Mouse (Mus musculus) stomach, embryonic 15.5 days (tissue): Measurements from ENCODE around the gene Dbr1. TPM values are rescaled to one million over a fixed set of nuclear protein-coding genes. Genes with fewer than 3 reads are reported as not detected.
"Not testable (repeated sequence)": the region's sequence is repeated elsewhere in the genome, so short reads cannot be mapped to it uniquely, and the experiment has no call there.

Experiments used
- ATAC-seq: fragments of 200-750 bp; cut with Nextera tagmentation; 2 replicates; pipeline ENCODE4 v1.8.0; 2017; ENCODE audit warnings: low read depth, moderate number of reproducible peaks, moderate TSS enrichment; ENCODE audit not compliant: insufficient read depth, low FRiP score
- H3K27ac ChIP-seq: fragments of 300-500 bp; sonication (generic); 2 replicates; pipeline ENCODE4 v1.5.1; 2015; ENCODE audit warnings: mild to moderate bottlenecking, inconsistent platforms
- H3K27me3 ChIP-seq: fragments of 300-500 bp; sonication (generic); replicated peaks from 2 replicates; pipeline ENCODE4 v1.6.1; 2015; ENCODE audit warnings: inconsistent platforms
- H3K36me3 ChIP-seq: fragments of 300-500 bp; sonication (generic); 2 replicates; pipeline ENCODE4 v1.6.1; 2015; ENCODE audit warnings: inconsistent platforms
- H3K4me1 ChIP-seq: fragments of 300-500 bp; sonication (generic); 2 replicates; pipeline ENCODE4 v1.6.1; 2015; ENCODE audit warnings: inconsistent platforms
- H3K4me2 ChIP-seq: fragments of 300-500 bp; sonication (generic); 2 replicates; pipeline ENCODE4 v1.6.1; 2015; ENCODE audit warnings: mild to moderate bottlenecking, inconsistent platforms
- H3K4me3 ChIP-seq: fragments of 300-500 bp; sonication (generic); replicated peaks from 2 replicates; pipeline ENCODE4 v1.5.1; 2015; ENCODE audit warnings: inconsistent platforms
- H3K9ac ChIP-seq: fragments of 300-500 bp; sonication (generic); 2 replicates; pipeline ENCODE4 v1.6.1; 2015; ENCODE audit warnings: inconsistent platforms
- H3K9me3 ChIP-seq: fragments of 300-500 bp; sonication (generic); 2 replicates; pipeline ENCODE4 v1.6.1; 2016; ENCODE audit warnings: inconsistent platforms
- WGBS: fragments of 180-500 bp; shearing (Covaris S2); methylation state at CpG from one replicate; pipeline ENCODE4 v1.1.7; 2015; 5-methylcytosine and 5-hydroxymethylcytosine counted together
- polyA plus RNA-seq: library from polyadenylated mRNA; unstranded; fragments of >200 nt; fragmentation: Nextera tagmentation; extraction: Ambion mirVana; gene quantifications from 2 replicates; pipeline ENCODE4 v1.2.1, GENCODE M21; 2015

The Dbr1 gene
- polyA plus RNA-seq, 1 experiment from 2014 or later, result 26.1 TPM

GRCm38 (mm10) chr9:99568023-99568346 lies 7.6 kb upstream of the Dbr1 start:
- peaks cover 10% of the 10 kb centered on the region; the same call in 1 of the 2 replicates for H3K4me1 ChIP-seq
- WGBS, result 2% methylated on average over 15 of the region's 15 CpGs
- H3K9me3 ChIP-seq, result no peaks in the 10 kb centered on the region
- H3K4me3 ChIP-seq, result peak overlapping the region; percentile 86
- H3K9ac ChIP-seq, result peak overlapping the region; percentile 93
- no peaks in the 10 kb centered on the region for H3K27me3 ChIP-seq
- H3K27ac ChIP-seq, result peak overlapping the region; percentile 97
- no peaks in the 10 kb centered on the region for H3K36me3 ChIP-seq
- no peak for ATAC-seq
- H3K4me2 ChIP-seq, result peak overlapping the region; percentile 80

GRCm38 (mm10) chr9:99568347-99569070 lies 7.1 kb upstream of the Dbr1 start, which contains the start of gene Armc8:
Armc8 (minus strand) TSS chr9:99568899.
- Histone ChIP-seq H3K4me1 (peaks cover 10% of the 10 kb centered on the region; the same call in 1 of the 2 replicates), H3K27me3 (no peaks in the 10 kb centered on the region), H3K9me3 (no peaks in the 10 kb centered on the region), H3K4me2 (peak within 1 kb of the TSS; percentile 80), H3K9ac (peak within 1 kb of the TSS; percentile 93), H3K27ac (peak within 1 kb of the TSS; percentile 97), H3K36me3 (no peaks in the 10 kb centered on the region), H3K4me3 (peak within 1 kb of the TSS; percentile 86)
- peak; percentile 95 for ATAC-seq
- WGBS, result under 1% methylated on average over 70 of the region's 70 CpGs

- no peaks in the 10 kb centered on the region for H3K27me3 ChIP-seq
- no peaks in the 10 kb centered on the region for H3K9me3 ChIP-seq
- peak overlapping the region; percentile 80 for H3K4me2 ChIP-seq
- ATAC-seq, result no peak; the same call in 1 of the 2 replicates
- peak overlapping the region; percentile 97; the same call in 1 of the 2 replicates for H3K27ac ChIP-seq
- 0 out of 2 replicates have a peak overlapping the region, but pooled peaks have one; percentile 10 for H3K9ac ChIP-seq
- H3K4me1 ChIP-seq, result peaks cover 10% of the 10 kb centered on the region; the same call in 1 of the 2 replicates
- WGBS, result under 1% methylated on average over 9 of the region's 9 CpGs
- H3K4me3 ChIP-seq, result peak overlapping the region; percentile 86
- no peaks in the 10 kb centered on the region for H3K36me3 ChIP-seq
Observed at GRCm38 (mm10) chr9:99569071-99569397, 6.6 kb upstream of the Dbr1 start.

GRCm38 (mm10) chr9:99580655-99581054 lies 5.1 kb downstream of the Dbr1 start:
- 0 out of 2 replicates have a peak, but pooled peaks have one; percentile 51 for ATAC-seq
- Histone ChIP-seq H3K4me1 (0 out of 2 replicates have a peak, but pooled peaks cover 3% of the 10 kb centered on the region), H3K4me2 (no peak overlapping the region), H3K27ac (no peak overlapping the region), H3K4me3 (no peak overlapping the region), H3K9ac (no peak overlapping the region), H3K27me3 (no peaks in the 10 kb centered on the region), H3K9me3 (no peaks in the 10 kb centered on the region), H3K36me3 (peaks cover 4% of the 10 kb centered on the region; the same call in 1 of the 2 replicates)
- 33% methylated on average over 2 of the region's 2 CpGs for WGBS

GRCm38 (mm10) chr9:99587505-99588202 lies 12.1 kb downstream of the Dbr1 start:
- no peak overlapping the region for H3K27ac ChIP-seq
- H3K9ac ChIP-seq, result no peak overlapping the region
- no peaks in the 10 kb centered on the region for H3K9me3 ChIP-seq
- 27% methylated on average over 8 of the region's 8 CpGs for WGBS
- H3K27me3 ChIP-seq, result no peaks in the 10 kb centered on the region
- no peak overlapping the region for H3K4me2 ChIP-seq
- H3K36me3 ChIP-seq, result no peaks in the 10 kb centered on the region
- H3K4me1 ChIP-seq, result no peaks in the 10 kb centered on the region
- H3K4me3 ChIP-seq, result no peak overlapping the region
- ATAC-seq, result no peak

GRCm38 (mm10) chr9:99591144-99591543 lies 15.5 kb downstream of the Dbr1 start:
- no peaks in the 10 kb centered on the region for H3K9me3 ChIP-seq
- H3K27me3 ChIP-seq, result no peaks in the 10 kb centered on the region
- H3K27ac ChIP-seq, result no peak overlapping the region
- WGBS, result 67% methylated on average over 8 of the region's 8 CpGs
- no peak for ATAC-seq
- no peak overlapping the region for H3K9ac ChIP-seq
- no peaks in the 10 kb centered on the region for H3K4me1 ChIP-seq
- no peak overlapping the region for H3K4me3 ChIP-seq
- H3K36me3 ChIP-seq, result no peaks in the 10 kb centered on the region
- no peak overlapping the region for H3K4me2 ChIP-seq

GRCm38 (mm10) chr9:99599127-99599526 lies 23.5 kb downstream of the Dbr1 start:
- not testable (repeated sequence) for H3K4me1 ChIP-seq, H3K9ac ChIP-seq, H3K4me3 ChIP-seq, H3K27me3 ChIP-seq, H3K9me3 ChIP-seq, ATAC-seq, H3K4me2 ChIP-seq, H3K36me3 ChIP-seq, H3K27ac ChIP-seq
- WGBS, result 89% methylated on average over 6 of the region's 6 CpGs

- Histone ChIP-seq H3K4me3 (no peak overlapping the region), H3K27ac (no peak overlapping the region), H3K36me3 (no peaks in the 10 kb centered on the region), H3K27me3 (no peaks in the 10 kb centered on the region), H3K4me1 (no peaks in the 10 kb centered on the region), H3K4me2 (no peak overlapping the region), H3K9ac (no peak overlapping the region), H3K9me3 (no peaks in the 10 kb centered on the region)
- no peak for ATAC-seq
- 68% methylated on average over 2 of the region's 2 CpGs for WGBS
Observed at GRCm38 (mm10) chr9:99603566-99603965, 28.0 kb downstream of the Dbr1 start.

- H3K36me3 ChIP-seq, result no peaks in the 10 kb centered on the region
- H3K4me1 ChIP-seq, result no peaks in the 10 kb centered on the region
- H3K27ac ChIP-seq, result no peak within 1 kb of the TSS
- no peak within 1 kb of the TSS for H3K4me2 ChIP-seq
- WGBS, result 30% methylated on average over 2 of the region's 2 CpGs
- ATAC-seq, result no peak
- no peak within 1 kb of the TSS for H3K9ac ChIP-seq
- no peaks in the 10 kb centered on the region for H3K27me3 ChIP-seq
- no peak within 1 kb of the TSS for H3K4me3 ChIP-seq
- H3K9me3 ChIP-seq, result no peaks in the 10 kb centered on the region
Observed at GRCm38 (mm10) chr9:99612202-99612601, 36.6 kb downstream of the Dbr1 start, which contains the start of gene A4gnt. A4gnt (plus strand) TSS chr9:99612502.

GRCm38 (mm10) chr9:99619688-99620087 lies 44.1 kb downstream of the Dbr1 start:
- Histone ChIP-seq H3K4me3 (no peak overlapping the region), H3K27ac (no peak overlapping the region), H3K36me3 (no peaks in the 10 kb centered on the region), H3K9ac (no peak overlapping the region), H3K27me3 (no peaks in the 10 kb centered on the region), H3K4me1 (no peaks in the 10 kb centered on the region), H3K9me3 (no peaks in the 10 kb centered on the region), H3K4me2 (no peak overlapping the region)
- no peak for ATAC-seq
- 90% methylated on average over 8 of the region's 8 CpGs for WGBS

GRCm38 (mm10) chr9:99620196-99620595 lies 44.6 kb downstream of the Dbr1 start:
- H3K4me2 ChIP-seq, result no peak overlapping the region
- H3K9me3 ChIP-seq, result no peaks in the 10 kb centered on the region
- H3K36me3 ChIP-seq, result no peaks in the 10 kb centered on the region
- no peak overlapping the region for H3K9ac ChIP-seq
- no peak for ATAC-seq
- no peaks in the 10 kb centered on the region for H3K27me3 ChIP-seq
- no peak overlapping the region for H3K27ac ChIP-seq
- 90% methylated on average over 11 of the region's 11 CpGs for WGBS
- no peak overlapping the region for H3K4me3 ChIP-seq
- H3K4me1 ChIP-seq, result no peaks in the 10 kb centered on the region

GRCm38 (mm10) chr9:99622034-99622433 lies 46.4 kb downstream of the Dbr1 start:
- H3K4me1 ChIP-seq, result no peaks in the 10 kb centered on the region
- H3K27ac ChIP-seq, result no peak overlapping the region
- 75% methylated on average over 1 of the region's 1 CpGs for WGBS
- no peak for ATAC-seq
- no peaks in the 10 kb centered on the region for H3K27me3 ChIP-seq
- H3K4me3 ChIP-seq, result no peak overlapping the region
- H3K36me3 ChIP-seq, result no peaks in the 10 kb centered on the region
- H3K9me3 ChIP-seq, result no peaks in the 10 kb centered on the region
- no peak overlapping the region for H3K4me2 ChIP-seq
- no peak overlapping the region for H3K9ac ChIP-seq
